Mouse (Mus musculus) ES-Bruce4 (cell line): ENCODE measurements around the gene Setd1b.

Experiments
- CTCF ChIP-seq: IDR thresholded peaks from one replicate; pipeline ENCODE4 v1.8.1; 2011; ENCODE audit warnings: low read depth, low read length
- EP300 ChIP-seq: IDR thresholded peaks from 2 replicates; pipeline ENCODE4 v1.6.1; 2011; ENCODE audit warnings: low read depth, low read length; ENCODE audit not compliant: insufficient read depth
- POLR2A ChIP-seq: IDR thresholded peaks from one replicate; pipeline ENCODE4 v1.8.1; 2011; ENCODE audit warnings: low read length; ENCODE audit not compliant: insufficient read depth

DNA sequence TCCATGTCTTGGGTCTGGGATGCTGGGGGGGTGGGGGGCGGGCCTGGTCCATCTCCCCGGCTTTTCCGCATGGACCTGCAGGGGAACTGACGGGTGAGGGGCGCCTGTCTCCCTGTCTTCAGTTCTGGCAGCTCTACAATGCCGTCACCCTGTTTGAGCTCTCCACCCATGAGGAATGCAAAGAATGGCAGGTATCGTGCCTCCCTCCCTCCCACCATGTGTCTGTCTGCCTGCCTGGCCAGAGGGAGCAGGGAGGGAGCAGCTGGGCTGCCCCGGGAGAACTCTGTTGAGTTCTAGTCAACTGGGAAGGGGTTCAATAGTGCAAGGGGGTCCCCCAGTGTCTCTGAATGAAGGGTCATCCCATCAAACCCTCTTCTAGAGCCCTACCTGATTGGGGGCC is 25.9 kb upstream of the Setd1b start:
- TF ChIP-seq EP300 (no peak), POLR2A (no peak), CTCF (no peak)
